Mouse (Mus musculus): ENCODE measurements around the gene Map7d1.

GRCm38 (mm10) chr4:126228144-126228543 lies 28.0 kb downstream of the Map7d1 start:
- no peak for TF ChIP-seq POLR2A (IDR thresholded peaks at IDR 0.05; ENCODE audit: borderline replicate concordance, insufficient read depth, low read length)
- TF ChIP-seq CTCF (IDR thresholded peaks at IDR 0.05; ENCODE audit: borderline replicate concordance, insufficient read depth, low read depth, low read length) = no peak

Measured in cerebellum, adult 2 months (tissue).